Mouse (Mus musculus): ENCODE data around the gene RPS10-NUDT3. TPM values are rescaled to one million over a fixed set of nuclear protein-coding genes. Genes with fewer than 3 reads are reported as not detected.

Gene RPS10-NUDT3
- polyA plus RNA-seq, 1 experiment from 2014 or later, result not detected

GRCm38 (mm10) chr17:27657123-27657522 is 22.1 kb upstream of the RPS10-NUDT3 start:
- ATAC-seq (ENCODE audit: low FRiP score) (no peak), DNase-seq (ENCODE audit: low spot score) (no peak)
- Histone ChIP-seq H3K4me3 (ENCODE audit: low read depth, low read length) (no peak overlapping the region), H3K36me3 (ENCODE audit: control insufficient read depth, insufficient read depth, low read length) (no peaks in the 10 kb centered on the region), H3K9ac (ENCODE audit: low read depth, low read length) (no peak overlapping the region), H3K4me2 (replicated peaks; ENCODE audit: low read depth, low read length) (no peak overlapping the region), H3K4me1 (replicated peaks; ENCODE audit: control insufficient read depth, insufficient read depth, low read length) (peaks cover 4% of the 10 kb centered on the region; the same call in 1 of the 2 replicates), H3K9me3 (ENCODE audit: control insufficient read depth, low read length) (no peaks in the 10 kb centered on the region), H3K27me3 (ENCODE audit: control insufficient read depth, insufficient read depth, low read length) (peaks cover 12% of the 10 kb centered on the region), H3K27ac (ENCODE audit: low read depth, low read length) (no peak overlapping the region)
- 60% methylated on average over 8 of the region's 8 CpGs for WGBS

GRCm38 (mm10) chr17:27656414-27656813 is 21.4 kb upstream of the RPS10-NUDT3 start:
- Histone ChIP-seq H3K4me3 (ENCODE audit: low read depth, low read length) (no peak overlapping the region), H3K27me3 (ENCODE audit: control insufficient read depth, insufficient read depth, low read length) (peaks cover 12% of the 10 kb centered on the region), H3K4me2 (replicated peaks; ENCODE audit: low read depth, low read length) (peak overlapping the region; percentile 87), H3K27ac (ENCODE audit: low read depth, low read length) (no peak overlapping the region), H3K9ac (ENCODE audit: low read depth, low read length) (no peak overlapping the region), H3K4me1 (replicated peaks; ENCODE audit: control insufficient read depth, insufficient read depth, low read length) (peaks cover 4% of the 10 kb centered on the region; the same call in 1 of the 2 replicates), H3K36me3 (ENCODE audit: control insufficient read depth, insufficient read depth, low read length) (no peaks in the 10 kb centered on the region), H3K9me3 (ENCODE audit: control insufficient read depth, low read length) (no peaks in the 10 kb centered on the region)
- ATAC-seq (ENCODE audit: low FRiP score) (no peak), DNase-seq (ENCODE audit: low spot score) (no peak)
- WGBS, result 14% methylated on average over 5 of the region's 5 CpGs

- ATAC-seq (ENCODE audit: low FRiP score) (no peak), DNase-seq (ENCODE audit: low spot score) (peak; percentile 45)
- Histone ChIP-seq H3K4me1 (replicated peaks; ENCODE audit: control insufficient read depth, insufficient read depth, low read length) (peaks cover 4% of the 10 kb centered on the region; the same call in 1 of the 2 replicates), H3K4me3 (ENCODE audit: low read depth, low read length) (peak overlapping the region; percentile 45), H3K27ac (ENCODE audit: low read depth, low read length) (no peak overlapping the region), H3K36me3 (ENCODE audit: control insufficient read depth, insufficient read depth, low read length) (no peaks in the 10 kb centered on the region), H3K9me3 (ENCODE audit: control insufficient read depth, low read length) (no peaks in the 10 kb centered on the region), H3K9ac (ENCODE audit: low read depth, low read length) (peak overlapping the region; percentile 56; the same call in 1 of the 2 replicates), H3K4me2 (replicated peaks; ENCODE audit: low read depth, low read length) (peak overlapping the region; percentile 87), H3K27me3 (ENCODE audit: control insufficient read depth, insufficient read depth, low read length) (peaks cover 12% of the 10 kb centered on the region)
- WGBS, result 3% methylated on average over 14 of the region's 14 CpGs
Measured at GRCm38 (mm10) chr17:27656011-27656399, 21.0 kb upstream of the RPS10-NUDT3 start.

GRCm38 (mm10) chr17:27655089-27656010 is 20.3 kb upstream of the RPS10-NUDT3 start, which contains the start of gene Pacsin1:
TSS of gene Pacsin1 (plus strand) at chr17:27655509.
- Histone ChIP-seq H3K9ac (ENCODE audit: low read depth, low read length) (peak within 1 kb of the TSS; percentile 56; the same call in 1 of the 2 replicates), H3K27me3 (ENCODE audit: control insufficient read depth, insufficient read depth, low read length) (peaks cover 12% of the 10 kb centered on the region), H3K4me3 (ENCODE audit: low read depth, low read length) (peak within 1 kb of the TSS; percentile 45), H3K4me1 (replicated peaks; ENCODE audit: control insufficient read depth, insufficient read depth, low read length) (peaks cover 4% of the 10 kb centered on the region; the same call in 1 of the 2 replicates), H3K4me2 (replicated peaks; ENCODE audit: low read depth, low read length) (peak within 1 kb of the TSS; percentile 87), H3K36me3 (ENCODE audit: control insufficient read depth, insufficient read depth, low read length) (no peaks in the 10 kb centered on the region), H3K9me3 (ENCODE audit: control insufficient read depth, low read length) (no peaks in the 10 kb centered on the region), H3K27ac (ENCODE audit: low read depth, low read length) (peak within 1 kb of the TSS; percentile 30; the same call in 1 of the 2 replicates)
- 2% methylated on average over 49 of the region's 65 CpGs for WGBS
- ATAC-seq (ENCODE audit: low FRiP score) (peak; percentile 78), DNase-seq (ENCODE audit: low spot score) (peak; percentile 73)

GRCm38 (mm10) chr17:27653253-27653959 is 18.4 kb upstream of the RPS10-NUDT3 start:
- no peak overlapping the region for H3K9ac ChIP-seq (ENCODE audit: low read depth, low read length)
- peaks cover 12% of the 10 kb centered on the region for H3K27me3 ChIP-seq (ENCODE audit: control insufficient read depth, insufficient read depth, low read length)
- no peak overlapping the region for H3K4me3 ChIP-seq (ENCODE audit: low read depth, low read length)
- no peak for DNase-seq (ENCODE audit: low spot score)
- no peaks in the 10 kb centered on the region for H3K36me3 ChIP-seq (ENCODE audit: control insufficient read depth, insufficient read depth, low read length)
- WGBS, result 69% methylated on average over 10 of the region's 10 CpGs
- no peak for ATAC-seq (ENCODE audit: low FRiP score)
- H3K9me3 ChIP-seq (ENCODE audit: control insufficient read depth, low read length), result no peaks in the 10 kb centered on the region
- no peak overlapping the region for H3K27ac ChIP-seq (ENCODE audit: low read depth, low read length)
- peaks cover 4% of the 10 kb centered on the region; the same call in 1 of the 2 replicates for H3K4me1 ChIP-seq (replicated peaks; ENCODE audit: control insufficient read depth, insufficient read depth, low read length)
- no peak overlapping the region for H3K4me2 ChIP-seq (replicated peaks; ENCODE audit: low read depth, low read length)

- Histone ChIP-seq H3K27me3 (ENCODE audit: control insufficient read depth, insufficient read depth, low read length) (peaks cover 12% of the 10 kb centered on the region), H3K4me2 (replicated peaks; ENCODE audit: low read depth, low read length) (no peak overlapping the region), H3K4me1 (replicated peaks; ENCODE audit: control insufficient read depth, insufficient read depth, low read length) (peaks cover 4% of the 10 kb centered on the region; the same call in 1 of the 2 replicates), H3K4me3 (ENCODE audit: low read depth, low read length) (no peak overlapping the region), H3K9me3 (ENCODE audit: control insufficient read depth, low read length) (no peaks in the 10 kb centered on the region), H3K9ac (ENCODE audit: low read depth, low read length) (no peak overlapping the region), H3K36me3 (ENCODE audit: control insufficient read depth, insufficient read depth, low read length) (no peaks in the 10 kb centered on the region), H3K27ac (ENCODE audit: low read depth, low read length) (no peak overlapping the region)
- DNase-seq (ENCODE audit: low spot score), result no peak
- no peak for ATAC-seq (ENCODE audit: low FRiP score)
- WGBS, result 86% methylated on average over 23 of the region's 23 CpGs
Measured at GRCm38 (mm10) chr17:27652046-27652790, 17.2 kb upstream of the RPS10-NUDT3 start.

GRCm38 (mm10) chr17:27650586-27650985 is 15.6 kb upstream of the RPS10-NUDT3 start:
- H3K4me2 ChIP-seq (replicated peaks; ENCODE audit: low read depth, low read length), result no peak overlapping the region
- peaks cover 7% of the 10 kb centered on the region; the same call in 1 of the 2 replicates for H3K27me3 ChIP-seq (ENCODE audit: control insufficient read depth, insufficient read depth, low read length)
- peaks cover 4% of the 10 kb centered on the region; the same call in 1 of the 2 replicates for H3K4me1 ChIP-seq (replicated peaks; ENCODE audit: control insufficient read depth, insufficient read depth, low read length)
- WGBS, result 77% methylated on average over 13 of the region's 13 CpGs
- DNase-seq (ENCODE audit: low spot score) (no peak), ATAC-seq (ENCODE audit: low FRiP score) (no peak)
- H3K27ac ChIP-seq (ENCODE audit: low read depth, low read length), result no peak overlapping the region
- H3K9me3 ChIP-seq (ENCODE audit: control insufficient read depth, low read length), result no peaks in the 10 kb centered on the region
- no peak overlapping the region for H3K9ac ChIP-seq (ENCODE audit: low read depth, low read length)
- H3K4me3 ChIP-seq (ENCODE audit: low read depth, low read length), result no peak overlapping the region
- H3K36me3 ChIP-seq (ENCODE audit: control insufficient read depth, insufficient read depth, low read length), result no peaks in the 10 kb centered on the region

- peaks cover 5% of the 10 kb centered on the region; the same call in 1 of the 2 replicates for H3K27me3 ChIP-seq (ENCODE audit: control insufficient read depth, insufficient read depth, low read length)
- DNase-seq (ENCODE audit: low spot score) (peak; percentile 82), ATAC-seq (ENCODE audit: low FRiP score) (no peak)
- H3K4me2 ChIP-seq (replicated peaks; ENCODE audit: low read depth, low read length), result no peak overlapping the region
- H3K36me3 ChIP-seq (ENCODE audit: control insufficient read depth, insufficient read depth, low read length), result no peaks in the 10 kb centered on the region
- no peak overlapping the region for H3K9ac ChIP-seq (ENCODE audit: low read depth, low read length)
- peaks cover under 1% of the 10 kb centered on the region; the same call in 1 of the 2 replicates for H3K4me1 ChIP-seq (replicated peaks; ENCODE audit: control insufficient read depth, insufficient read depth, low read length)
- H3K4me3 ChIP-seq (ENCODE audit: low read depth, low read length), result no peak overlapping the region
- 14% methylated on average over 12 of the region's 12 CpGs for WGBS
- no peaks in the 10 kb centered on the region for H3K9me3 ChIP-seq (ENCODE audit: control insufficient read depth, low read length)
- no peak overlapping the region for H3K27ac ChIP-seq (ENCODE audit: low read depth, low read length)
Measured at GRCm38 (mm10) chr17:27650160-27650559, 15.1 kb upstream of the RPS10-NUDT3 start.
